Mouse (Mus musculus) colon, adult 2 months (tissue): ENCODE data around the gene Insl6. TPM values are rescaled to one million over a fixed set of nuclear protein-coding genes. Genes with fewer than 3 reads are reported as not detected.

Source experiments
- polyA plus RNA-seq: library from polyadenylated mRNA; depleted of rRNA; stranded (reverse); fragments of >200 nt; gene quantifications from 2 replicates; pipeline ENCODE4 v1.2.3, GENCODE M21; 2012; rRNA removed

Insl6 gene
- polyA plus RNA-seq = 2.0 and 3.3 TPM in 2 replicates

DNA sequence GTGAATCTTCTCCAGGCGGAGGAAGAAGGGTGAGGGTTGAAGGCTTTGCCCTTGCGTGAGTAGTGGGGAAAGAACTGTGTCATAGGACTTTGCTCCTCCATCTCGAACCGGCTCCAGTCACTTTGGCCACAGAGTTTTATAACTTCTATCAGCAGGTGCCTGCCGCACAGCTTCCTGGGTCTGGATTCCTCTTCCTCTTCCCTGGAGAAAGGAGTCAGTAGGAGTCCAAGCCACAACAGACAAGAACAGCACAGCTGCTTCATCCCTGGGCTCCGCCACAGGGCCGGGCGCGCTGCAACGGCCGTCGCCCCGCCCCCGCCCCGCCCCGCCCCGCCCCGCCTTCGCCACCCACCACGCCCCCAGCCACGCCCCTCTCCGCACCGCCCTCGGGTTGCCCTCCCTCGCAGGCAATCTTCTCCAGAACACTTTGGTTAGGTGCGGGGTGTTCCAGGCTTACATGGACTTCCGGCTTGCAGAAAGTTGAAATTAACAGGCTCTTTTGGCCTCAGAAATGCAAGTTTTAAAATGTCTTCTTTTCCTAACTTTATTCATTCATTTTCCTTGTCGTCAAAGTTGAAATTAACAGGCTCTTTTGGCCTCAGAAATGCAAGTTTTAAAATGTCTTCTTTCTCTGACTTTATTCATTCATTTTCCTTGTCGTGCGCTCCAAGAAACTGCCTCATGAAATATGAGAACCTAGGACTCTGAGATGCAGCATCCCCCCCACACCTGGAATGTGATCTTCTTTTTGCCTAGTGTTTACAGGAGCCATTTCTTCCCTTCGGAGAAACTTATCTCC is at the start of gene Insl6:
Gene Insl6 (minus strand): TSS at position 304 of the 799 bp plus-strand sequence.

DNA sequence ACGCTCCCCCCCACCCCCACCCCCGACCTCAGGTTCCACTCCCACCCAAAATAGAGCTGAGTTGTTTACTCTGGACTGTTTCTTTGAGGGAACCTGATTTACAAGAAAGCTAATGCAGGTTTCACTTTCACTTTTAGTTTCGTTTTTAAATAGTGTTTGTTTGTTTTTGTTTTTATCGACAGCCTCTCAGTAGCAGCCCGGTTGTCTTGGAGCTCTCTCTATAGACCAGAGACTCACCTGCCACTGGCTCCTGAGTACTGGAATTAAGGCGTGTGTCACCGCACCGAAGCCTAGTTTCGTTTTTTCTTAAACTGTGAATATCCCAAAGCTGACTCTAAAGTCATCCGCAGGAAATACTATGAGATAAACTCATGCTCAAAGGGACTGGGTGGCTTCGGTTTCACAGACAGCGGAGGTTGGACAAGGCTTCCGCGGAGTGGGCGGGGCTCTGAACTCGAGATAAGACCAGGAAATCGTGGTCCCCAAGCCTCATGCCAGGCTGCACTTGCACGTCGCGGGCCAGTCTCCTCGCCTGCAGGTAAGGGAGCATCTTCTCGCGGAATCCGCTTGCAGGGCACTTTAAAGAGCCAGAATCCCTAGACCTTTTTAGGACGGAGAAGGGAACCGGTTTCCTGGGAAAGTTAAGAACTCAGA is 41.9 kb upstream of the Insl6 start, which contains the start of the genes Plgrkt and Cd274:
Gene Plgrkt (minus strand): TSS at position 422 of the 654 bp plus-strand sequence.
Gene Cd274 (plus strand): TSS at position 487 of the 654 bp plus-strand sequence.

DNA sequence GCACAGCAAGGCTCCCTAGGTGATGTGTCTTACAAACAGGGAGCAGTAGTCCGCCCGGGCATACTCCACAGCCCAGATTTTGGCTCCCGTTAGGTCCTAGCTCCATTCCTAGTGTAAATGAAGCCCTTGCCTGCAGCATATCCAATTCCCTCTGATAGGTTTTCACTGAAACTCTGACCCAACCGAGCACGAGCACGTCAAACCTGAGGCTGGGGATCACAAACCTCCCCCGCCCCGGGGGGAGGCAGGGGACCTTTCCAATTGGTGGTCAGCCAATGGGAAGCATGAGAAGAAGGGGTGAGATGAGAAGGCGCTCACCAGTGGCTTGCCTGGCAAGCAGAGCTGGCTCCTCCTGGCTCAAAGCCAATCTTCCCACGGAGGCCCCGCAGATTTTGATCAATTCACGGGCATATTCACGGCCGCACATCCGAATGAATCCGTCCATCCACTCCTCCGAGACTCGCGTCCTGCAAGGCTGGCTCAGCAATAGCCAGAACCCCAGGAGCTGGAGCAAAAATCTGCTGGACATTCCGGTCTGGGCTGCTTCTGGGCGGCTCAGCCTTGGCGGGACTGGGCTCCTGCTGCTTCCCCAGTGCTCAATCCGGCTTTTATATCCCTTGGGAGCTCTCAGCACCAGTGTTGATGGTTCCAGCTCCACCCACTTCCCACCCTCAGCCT is 9.1 kb upstream of the Insl6 start, which contains the start of gene Rln1:
Gene Rln1 (minus strand): TSS at position 603 of the 678 bp plus-strand sequence.

Other genes starting within 250 kb of the Insl6 start
- 9.7 and 13.4 TPM in 2 replicates for gene Rcl1, start 224.0 kb downstream of the Insl6 start, polyA plus RNA-seq
- 6.7 and 7.3 TPM in 2 replicates for gene Jak2, start 73.5 kb downstream of the Insl6 start, polyA plus RNA-seq
- gene Rln1, start 9.3 kb upstream of the Insl6 start, polyA plus RNA-seq = not detected in 2 replicates
- 32.8 and 34.5 TPM in 2 replicates for gene Plgrkt, start 42.0 kb upstream of the Insl6 start, polyA plus RNA-seq
- gene Cd274, start 42.1 kb upstream of the Insl6 start, polyA plus RNA-seq = 1.4 and 2.1 TPM in 2 replicates
- 0.16 and 0.21 TPM in 2 replicates for gene Pdcd1lg2, start 85.6 kb upstream of the Insl6 start, polyA plus RNA-seq
- 5.0 and 5.8 TPM in 2 replicates for gene Ric1, start 196.9 kb upstream of the Insl6 start, polyA plus RNA-seq